Mouse (Mus musculus) urinary bladder, postnatal 36 days (tissue): Measurements from ENCODE around the gene Klf7.

Experiments used
- DNase-seq, 2 experiments: peaks; one replicate each; pipeline ENCODE4 v3.0.0; 2022; ENCODE audit warnings: low spot score in 2 of 2, mixed read lengths in 1 of 2

Gene Klf7

DNA sequence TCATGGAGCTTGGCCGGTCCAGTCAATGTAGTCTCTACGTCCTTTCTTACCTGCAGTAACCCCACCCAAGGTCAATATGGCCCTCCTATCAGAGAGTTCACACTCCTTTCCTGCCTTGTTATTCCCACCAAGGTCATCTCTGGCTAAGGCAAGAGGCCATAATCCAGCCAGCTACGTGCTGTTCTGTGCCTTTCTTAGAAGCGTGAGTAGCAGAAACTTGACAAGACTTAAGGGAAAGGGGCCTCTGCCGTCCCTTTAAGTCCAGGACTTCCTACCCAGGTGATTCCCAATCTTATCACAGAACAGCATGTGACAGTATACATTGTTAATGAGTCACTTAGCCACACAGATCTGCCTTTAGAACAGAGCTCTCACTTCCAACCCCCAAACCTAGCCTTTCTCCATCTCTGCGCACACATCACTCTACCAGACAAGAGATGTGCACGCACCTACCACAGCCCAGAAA is 16.9 kb downstream of the Klf7 start:
- DNase-seq, result no peak

DNA sequence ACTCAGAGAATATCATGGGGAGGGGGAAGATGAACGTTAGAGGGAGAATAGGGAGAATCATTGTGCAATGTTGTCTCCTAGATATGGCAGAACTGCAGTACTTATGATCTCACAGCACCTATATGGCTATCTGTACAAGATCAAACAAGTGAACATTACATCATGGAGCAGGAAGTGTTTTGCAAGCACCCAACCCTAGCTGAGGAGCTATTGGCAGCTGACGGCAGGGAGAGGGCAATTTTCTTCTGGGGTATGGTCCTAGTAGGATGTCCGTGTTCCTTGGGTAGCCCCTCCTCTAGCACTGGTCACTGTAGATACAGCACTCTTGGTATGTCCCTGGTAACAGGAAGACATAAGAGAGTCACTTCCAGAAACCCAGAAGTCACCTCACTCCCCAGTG is 17.4 kb downstream of the Klf7 start:
- DNase-seq, result no peak

DNA sequence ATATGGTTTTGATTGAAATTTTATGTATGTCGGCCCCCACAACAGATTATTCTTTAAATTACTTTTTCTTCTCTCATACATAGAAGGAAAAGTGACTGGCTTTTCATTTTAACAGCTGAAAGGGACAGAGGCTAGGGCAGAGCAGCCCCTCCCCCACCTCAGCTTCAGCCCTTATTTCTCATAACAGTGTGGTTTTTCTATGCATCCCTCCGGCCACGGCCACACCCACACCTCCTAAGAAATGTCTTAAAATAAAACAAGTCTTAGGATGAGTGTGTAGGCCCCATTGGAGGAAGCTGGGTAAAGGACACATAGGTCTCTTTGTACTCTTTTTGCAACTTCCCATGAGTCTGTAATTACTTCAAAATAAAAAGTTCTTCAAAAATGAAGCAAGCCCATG is 20.8 kb downstream of the Klf7 start:
- DNase-seq, result no peak

DNA sequence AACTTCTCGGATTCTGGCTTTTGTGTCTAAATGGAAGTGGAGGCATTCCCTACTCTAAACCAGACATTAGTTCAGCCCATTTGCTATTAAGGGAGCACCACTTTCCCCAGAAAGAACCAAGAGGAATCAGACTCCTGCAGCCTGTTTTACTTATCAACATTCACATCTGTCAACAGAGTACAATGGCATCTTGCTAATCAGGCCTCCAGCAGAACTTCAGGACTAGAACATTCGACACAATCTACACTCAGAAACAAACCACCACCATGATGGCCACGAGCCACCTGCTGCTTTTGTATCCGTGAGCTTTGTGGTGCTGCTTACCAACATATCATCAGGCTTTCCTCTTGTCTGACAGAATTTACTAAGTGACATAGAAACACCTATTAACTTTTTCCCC is 23.3 kb downstream of the Klf7 start:
- DNase-seq, result no peak

DNA sequence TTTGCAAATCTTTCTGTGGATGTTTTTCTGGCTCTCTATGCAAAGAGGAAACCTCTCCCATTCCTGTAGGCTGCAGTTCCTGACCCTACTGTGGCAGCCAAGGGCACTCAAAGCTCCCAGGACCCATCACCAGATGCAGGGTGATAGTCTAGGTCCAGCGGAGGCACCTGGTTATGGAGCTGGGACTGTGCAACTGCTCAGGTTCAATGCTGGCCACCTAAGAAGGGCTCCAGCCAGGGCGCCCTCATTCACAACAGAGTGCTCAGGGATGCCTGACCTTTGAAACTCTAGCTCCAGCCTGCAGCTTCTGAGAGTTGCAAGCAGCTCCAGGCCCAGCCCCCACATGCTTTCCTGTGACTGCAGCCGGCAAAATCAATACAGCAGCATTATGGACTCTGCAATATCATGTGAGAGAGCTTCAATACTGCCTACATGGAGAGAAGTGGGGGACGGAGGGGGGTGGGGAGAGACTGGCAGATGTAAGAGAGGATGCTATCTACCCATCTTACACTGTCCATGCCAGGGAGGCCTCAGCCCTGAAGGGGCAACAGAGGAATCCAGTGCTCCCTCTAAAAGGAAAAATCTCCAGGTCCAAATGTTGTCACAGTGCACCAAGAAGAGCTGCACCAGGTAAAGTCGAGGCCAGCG is 24.3 kb downstream of the Klf7 start:
- no peak for DNase-seq

DNA sequence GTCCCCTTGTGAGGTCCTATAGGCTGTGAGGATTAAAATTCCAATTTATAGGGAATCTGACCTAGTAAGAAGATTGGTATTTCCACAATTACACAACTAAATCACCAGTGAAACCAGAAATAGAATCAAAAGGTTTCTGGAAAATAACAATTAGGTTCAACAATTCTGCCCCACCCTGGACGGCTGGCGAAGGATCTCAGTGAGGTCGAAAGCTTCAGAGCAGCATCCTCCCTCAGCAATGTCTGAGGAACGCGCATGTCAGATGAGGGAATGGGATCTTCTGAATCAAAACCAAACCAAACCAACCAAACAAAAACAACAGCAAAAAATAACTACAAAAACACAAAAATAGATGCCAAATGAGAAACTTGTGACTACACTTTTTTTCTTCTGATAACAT is 29.1 kb downstream of the Klf7 start:
- no peak for DNase-seq

DNA sequence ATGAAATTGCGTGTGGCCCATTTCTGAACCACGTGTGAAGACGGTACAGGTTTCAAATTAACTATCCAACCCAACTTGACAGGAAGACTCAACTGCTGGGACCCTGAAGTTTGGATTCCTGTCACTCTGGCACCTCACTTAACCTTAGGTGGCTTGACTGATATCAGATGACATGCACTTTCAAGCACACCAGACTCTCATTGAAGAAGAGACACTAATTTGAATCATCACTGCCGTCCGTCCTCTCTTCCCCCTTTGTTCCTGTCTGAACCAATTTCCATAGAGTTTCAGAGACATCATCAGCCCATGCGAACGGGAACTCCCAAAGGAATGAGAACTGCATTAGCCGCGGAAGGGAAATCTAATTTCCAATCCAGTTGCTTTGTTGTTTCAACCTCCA is 30.5 kb downstream of the Klf7 start:
- DNase-seq, result no peak

DNA sequence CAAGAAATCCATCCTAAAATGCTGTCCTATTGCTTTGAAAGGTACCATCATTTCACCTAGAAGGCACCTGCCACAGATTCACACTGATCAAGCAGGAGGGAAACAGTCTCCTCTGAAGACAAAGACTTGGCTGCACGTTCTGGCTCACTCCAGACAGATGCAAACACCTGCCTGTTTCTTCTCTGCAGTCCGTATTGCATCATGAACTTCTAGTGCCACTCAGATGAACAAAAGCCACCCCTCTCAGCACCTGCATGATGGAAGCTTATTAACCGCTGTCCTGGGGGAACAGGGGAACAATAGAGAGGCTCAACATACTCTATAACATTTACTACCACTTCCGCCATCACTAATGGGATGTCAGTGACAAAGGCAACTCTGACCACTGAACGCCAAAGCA is 31.5 kb downstream of the Klf7 start:
- DNase-seq, result no peak

DNA sequence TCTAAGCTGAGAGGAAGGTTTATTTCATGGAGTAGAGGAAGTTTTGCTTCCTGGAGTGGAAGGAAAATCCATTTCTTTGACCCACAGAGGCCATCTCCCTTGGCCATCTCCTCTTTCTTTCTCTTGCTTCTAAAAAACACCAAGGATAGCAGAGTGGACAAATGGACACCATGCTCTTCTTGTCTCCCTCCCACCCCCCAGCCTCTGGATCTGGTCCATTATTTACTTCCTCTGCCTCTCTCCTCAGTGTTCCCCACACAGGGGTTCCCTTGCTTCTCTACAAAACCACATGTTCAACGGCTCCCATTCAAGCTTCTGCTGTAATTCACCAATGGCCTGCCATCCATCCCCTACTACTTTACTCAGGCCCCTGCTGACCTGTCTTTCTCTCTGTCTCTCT is 32.4 kb downstream of the Klf7 start:
- no peak for DNase-seq

DNA sequence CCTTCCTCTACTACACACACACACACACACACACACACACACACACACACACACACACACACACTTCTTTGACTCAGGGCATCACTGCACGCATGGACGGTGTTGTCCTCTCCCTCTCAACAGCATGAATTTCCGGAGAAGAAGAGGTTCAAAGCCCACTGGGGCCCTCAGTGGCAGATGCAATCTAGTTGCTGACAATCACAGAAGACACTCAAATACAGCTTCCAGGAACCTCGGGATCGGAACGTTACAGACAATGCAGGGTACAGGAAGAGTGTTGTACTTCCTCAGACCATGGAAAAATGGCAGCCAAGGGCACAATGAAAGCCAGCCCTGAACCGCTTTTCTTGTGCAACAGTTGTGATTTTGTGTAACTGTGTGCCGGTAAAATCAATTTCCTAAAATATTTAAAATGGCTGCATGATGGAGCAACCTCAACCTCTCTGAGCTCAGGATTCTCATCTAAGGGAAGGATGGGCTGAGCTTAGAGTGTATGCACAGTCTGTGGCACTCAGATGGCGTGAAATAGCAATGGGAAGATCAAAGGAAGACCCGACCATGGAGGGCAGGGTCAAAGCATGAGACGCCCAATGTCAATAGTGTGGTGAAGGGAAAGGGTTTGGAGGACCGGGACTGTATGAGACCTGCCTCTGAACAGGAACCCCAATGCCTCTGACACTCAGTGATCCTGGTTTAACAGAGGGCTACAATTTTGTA is 33.3 kb downstream of the Klf7 start:
- no peak for DNase-seq

DNA sequence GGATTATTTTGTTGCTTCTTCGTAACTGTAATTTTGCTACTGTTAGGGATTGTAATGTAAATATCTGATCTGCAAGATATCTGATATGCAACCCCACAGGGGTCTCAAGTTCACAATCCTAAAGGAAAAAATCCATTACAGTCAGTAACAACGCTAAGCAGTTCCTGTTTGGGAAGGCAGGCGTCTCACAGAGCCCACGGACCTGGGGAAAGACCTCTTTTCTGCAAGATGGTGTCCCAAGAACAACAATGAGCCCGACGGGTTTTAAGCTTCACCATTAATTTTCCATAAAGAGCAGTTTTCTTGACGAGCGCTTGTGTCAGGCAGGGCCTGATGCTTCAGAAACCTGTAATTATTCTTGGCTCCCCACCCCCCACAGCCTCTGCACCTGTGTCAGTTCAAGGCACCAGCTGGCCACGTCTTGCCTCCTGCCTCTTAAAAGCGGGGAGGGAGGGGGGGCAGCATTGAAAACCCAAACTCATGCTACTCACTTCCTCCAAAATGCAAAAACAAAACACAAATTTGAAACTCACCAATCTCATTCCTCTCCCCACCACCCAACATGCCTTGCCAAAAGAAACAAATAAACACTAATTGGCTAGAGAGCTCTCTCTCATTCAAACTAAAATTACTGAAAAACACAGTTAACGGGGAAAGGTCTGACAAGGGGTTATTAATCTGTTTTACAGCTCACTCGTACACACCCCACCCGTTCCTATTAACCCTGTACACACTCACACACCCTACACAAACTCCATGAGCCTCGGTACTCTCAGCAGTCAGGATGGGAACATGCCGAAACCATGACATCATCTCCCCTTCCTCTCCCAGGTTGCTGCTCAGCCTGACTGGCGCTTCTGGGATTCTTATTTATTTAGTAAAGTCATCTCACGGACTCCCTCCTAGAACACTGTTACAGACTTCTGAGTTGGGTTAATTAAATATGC is 34.2 kb downstream of the Klf7 start:
- DNase-seq, result peak in 1 of 2 experiments; percentile 36

DNA sequence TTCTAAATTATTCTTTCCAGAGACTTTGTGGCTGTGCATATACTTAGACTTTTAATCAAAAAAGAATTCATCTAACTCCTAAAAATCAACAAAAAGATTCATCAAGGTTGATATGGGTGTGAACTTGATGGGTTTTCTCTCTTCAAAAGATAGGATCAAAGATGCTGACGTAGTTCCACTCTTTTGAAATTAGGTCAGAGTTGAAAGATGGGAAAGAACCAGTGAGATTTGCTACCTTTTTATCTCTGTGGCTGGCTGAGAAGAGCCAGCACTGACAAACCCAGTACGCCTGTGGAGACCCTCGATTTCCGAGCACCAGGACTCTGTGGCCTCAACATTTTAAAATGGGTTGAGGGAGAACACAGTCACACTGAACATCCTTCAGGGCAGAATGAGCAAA is 36.2 kb downstream of the Klf7 start:
- no peak for DNase-seq

DNA sequence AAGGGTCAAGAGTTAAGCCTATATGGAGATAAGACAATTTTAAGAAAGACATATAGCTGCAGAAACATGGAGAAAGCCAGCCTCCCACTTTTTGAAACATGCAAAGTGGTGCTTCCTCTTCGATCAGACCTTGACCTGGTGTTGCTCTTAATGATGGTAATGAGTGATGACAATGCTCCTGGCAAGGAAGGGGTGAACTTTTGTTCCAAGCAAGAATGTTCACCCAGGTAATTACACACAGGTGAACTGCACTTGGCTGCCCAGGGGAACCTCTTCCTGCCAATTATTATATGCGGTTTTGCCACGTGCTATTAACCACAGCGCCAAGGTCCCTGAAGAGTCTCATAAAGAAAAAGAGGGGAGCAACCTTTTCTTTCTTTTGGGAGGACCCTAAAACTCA is 36.7 kb downstream of the Klf7 start:
- no peak for DNase-seq

DNA sequence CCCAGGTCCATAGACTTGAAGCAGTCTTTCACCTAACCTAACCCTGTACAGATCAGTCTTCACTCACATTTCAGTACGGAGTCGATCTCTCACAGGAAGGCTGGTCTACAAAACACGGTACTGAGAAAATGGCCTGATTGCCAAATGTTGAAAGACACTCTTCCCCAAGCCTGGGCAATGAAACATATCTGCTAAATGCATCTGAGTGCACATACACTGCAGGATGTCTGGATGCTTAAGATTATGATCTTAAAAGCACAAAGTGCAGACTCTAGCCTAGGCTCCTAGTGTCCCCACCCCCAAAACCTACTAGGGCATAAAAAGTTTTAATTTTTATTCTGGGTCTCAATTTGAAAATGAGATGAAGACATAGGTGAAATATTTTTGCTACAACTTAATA is 37.4 kb downstream of the Klf7 start:
- DNase-seq, result no peak

DNA sequence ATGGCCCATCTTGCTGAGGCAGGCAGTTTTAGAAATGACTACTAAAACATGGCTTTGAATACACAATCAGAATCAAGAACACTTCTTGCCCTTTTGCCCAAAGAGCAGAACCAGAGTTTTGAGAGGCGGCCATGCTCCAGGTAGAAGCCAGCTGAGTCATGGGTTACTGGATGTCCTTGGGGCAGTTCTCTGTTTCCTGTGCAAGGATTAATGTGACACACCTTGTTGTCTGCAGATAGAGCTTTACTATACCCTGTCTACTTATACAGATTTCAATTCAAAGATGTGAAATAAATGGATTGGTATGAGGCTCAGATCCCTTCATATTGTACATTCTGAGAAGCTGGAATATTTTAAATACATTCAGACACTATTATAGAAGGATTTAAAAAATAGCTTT is 40.3 kb downstream of the Klf7 start:
- DNase-seq, result no peak

DNA sequence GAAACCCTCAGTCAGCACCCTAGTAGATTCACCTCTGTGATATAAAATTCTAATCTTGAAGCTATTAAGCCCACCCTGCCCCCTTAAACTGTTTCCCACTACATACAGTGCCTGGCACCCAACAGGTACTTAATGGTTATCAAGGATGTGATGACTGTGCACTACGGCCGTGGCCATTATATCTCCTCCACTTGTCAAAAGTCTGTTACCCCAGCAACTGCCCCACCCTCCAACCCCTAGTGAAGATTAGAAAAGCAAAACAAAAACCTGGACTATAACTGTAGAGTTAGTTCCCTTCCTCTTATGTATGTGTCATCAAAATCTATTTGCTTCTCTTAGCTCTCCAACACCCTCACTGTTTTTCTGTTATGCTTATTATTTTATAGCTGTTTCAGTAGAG is 40.9 kb downstream of the Klf7 start:
- no peak for DNase-seq

DNA sequence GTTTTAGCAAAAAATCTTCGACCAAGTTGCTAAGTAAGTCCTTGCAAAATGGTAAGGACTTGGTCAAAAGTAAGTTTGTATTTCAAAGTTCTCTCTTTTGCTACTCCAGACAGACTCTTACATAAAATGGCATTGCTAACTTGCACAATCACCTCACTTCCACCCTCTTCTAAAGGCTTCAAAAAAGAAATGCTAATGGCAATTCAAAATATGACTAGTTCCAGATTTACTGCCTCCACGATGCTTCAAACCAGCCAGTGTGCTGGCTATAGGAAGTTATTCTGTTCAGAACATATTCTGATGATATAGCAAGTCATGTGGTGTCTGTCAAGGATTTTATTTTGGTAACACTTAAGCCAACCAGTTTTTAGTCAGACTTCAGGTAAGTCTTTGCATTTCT is 41.8 kb downstream of the Klf7 start:
- DNase-seq, result no peak

DNA sequence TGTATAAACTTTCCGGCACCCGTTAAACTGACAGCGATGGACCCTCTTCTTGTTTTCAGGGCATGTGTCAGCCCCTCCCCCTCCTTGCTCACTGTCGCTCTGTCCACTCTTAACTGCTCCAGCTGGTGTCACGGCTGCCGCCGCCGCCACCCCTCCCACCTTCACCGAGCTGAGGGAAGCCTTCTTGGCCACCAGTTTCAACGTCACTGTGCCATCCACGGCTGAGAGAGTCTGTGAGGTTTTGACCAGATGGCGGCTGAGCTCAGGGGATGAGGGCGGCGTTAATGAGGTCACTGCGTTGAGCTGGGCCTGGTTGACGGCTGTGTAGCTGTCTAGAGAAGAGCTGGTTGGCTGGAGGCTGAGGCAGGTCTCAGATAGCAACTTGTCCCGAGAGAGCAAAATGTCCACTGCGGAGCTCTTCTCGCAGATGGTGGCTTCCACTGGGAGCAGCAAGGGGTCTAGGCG is 43.3 kb downstream of the Klf7 start:
- no peak for DNase-seq

DNA sequence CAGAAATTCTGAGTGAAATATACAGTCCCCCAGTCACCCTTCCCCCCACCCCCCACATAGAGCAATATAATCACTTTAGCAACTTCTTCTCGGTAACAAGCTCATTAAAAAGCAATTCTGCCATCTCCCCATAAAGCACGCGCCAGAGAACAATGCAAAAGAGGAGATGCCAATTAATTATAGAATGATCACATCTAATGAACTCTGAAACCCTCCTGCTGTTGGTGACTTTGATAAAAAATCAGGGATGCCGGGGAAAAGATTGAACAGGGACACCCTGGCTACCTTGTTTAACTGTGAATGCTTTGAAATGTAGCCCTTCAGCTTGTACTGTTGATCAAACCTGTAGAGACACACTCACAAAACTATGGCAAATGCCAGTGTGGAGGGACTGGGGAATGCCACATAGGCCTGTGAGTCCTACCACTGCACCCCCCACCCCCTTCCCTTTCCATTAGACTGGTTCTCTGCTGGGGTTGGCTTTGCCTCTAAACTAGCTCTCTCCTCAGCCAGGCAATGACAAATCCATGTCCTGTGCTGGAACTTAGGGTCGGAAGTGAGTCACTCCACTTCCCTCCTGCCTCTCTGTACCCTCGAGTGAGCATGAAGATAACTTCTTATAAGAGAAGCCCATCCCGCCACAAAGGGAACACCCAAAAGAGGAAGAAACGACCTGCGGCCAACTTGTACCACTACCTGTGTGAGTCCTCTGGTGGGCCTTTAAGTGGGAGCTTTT is 43.9 kb downstream of the Klf7 start:
- no peak for DNase-seq

DNA sequence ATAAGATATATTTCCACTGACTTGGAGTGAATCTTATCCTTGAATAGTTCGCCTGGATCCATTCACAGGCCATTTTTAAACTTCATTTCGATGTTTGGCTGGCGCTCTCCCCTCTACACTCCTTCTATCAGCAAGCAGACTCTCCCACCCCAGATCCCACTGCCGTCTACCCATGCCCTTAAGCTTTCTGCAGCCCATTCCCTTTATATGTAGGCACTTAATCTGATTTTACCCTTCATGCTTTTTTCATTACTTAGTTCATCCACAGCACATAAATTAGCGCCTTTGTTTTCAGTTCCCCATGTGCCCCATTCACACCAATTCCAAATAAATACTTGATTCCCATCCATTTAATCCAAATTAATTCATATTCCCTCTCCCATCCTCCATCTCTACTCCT is 48.0 kb downstream of the Klf7 start:
- DNase-seq, result no peak

DNA sequence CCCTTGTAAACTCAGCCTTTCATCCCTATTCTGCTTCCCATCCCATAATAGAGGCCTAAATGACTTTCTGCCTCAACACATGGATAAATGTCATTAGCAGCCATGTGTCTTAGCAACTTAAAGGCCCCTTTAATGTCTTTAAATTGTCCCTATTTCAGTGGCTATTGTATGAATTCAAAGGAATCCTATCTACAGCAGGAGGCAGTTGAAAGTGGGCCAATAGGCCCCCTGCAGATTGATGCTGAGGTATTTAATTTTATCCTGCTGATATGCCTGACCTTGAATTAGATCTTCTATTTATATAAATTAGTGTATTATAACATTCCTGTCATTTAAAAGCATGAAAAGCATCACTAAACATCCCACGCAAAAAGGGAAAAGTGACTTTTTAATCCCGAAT is 51.1 kb downstream of the Klf7 start:
- DNase-seq, result no peak
